Mouse (Mus musculus): ENCODE data around the gene Eme1. TPM values are rescaled to one million over a fixed set of nuclear protein-coding genes. Genes with fewer than 3 reads are reported as not detected.
A peak's percentile ranks its signal among the peaks of the same experiment; 100 is the strongest.

Eme1 gene
- polyA plus RNA-seq, 2 experiments, result 13.0 to 15.4 TPM

- no peak overlapping the region for H3K4me3 ChIP-seq (ENCODE audit: insufficient read depth in 1 of 2, low read depth in 2 of 2, low read length in 2 of 2)
- WGBS (ENCODE audit: insufficient replicate concordance), result 68% methylated on average over 7 of the region's 7 CpGs
- ATAC-seq (ENCODE audit: insufficient read depth) (no peak), DNase-seq (ENCODE audit: low read depth in 3 of 3, low spot score in 3 of 3) (no peak)
- no peaks in the 10 kb centered on the region for H3K27me3 ChIP-seq (ENCODE audit: control insufficient read depth, insufficient read depth, low read length)
- TF ChIP-seq CTCF (IDR thresholded peaks at IDR 0.05; ENCODE audit: low read depth), result no peak
- no peak for TF ChIP-seq EP300 (IDR thresholded peaks at IDR 0.05; ENCODE audit: low read depth)
- H3K4me2 ChIP-seq (ENCODE audit: low read depth), result no peak overlapping the region
- no peaks in the 10 kb centered on the region for H3K9me3 ChIP-seq (ENCODE audit: control insufficient read depth, low read length)
- no peak overlapping the region for H3K27ac ChIP-seq
- H3K9ac ChIP-seq (replicated peaks), result no peak overlapping the region
- no peaks in the 10 kb centered on the region for H3K36me3 ChIP-seq (replicated peaks; ENCODE audit: control insufficient read depth, insufficient read depth, low read depth)
- H3K4me1 ChIP-seq (replicated peaks; ENCODE audit: control insufficient read depth in 2 of 2, insufficient read depth in 2 of 2, low read length in 1 of 2), result peaks cover 0 to 2% of the 10 kb centered on the region in 2 experiments; a peak in 1 of 4 replicates
These were observed 28.7 kb upstream of the Eme1 start for GRCm38 (mm10) chr11:94682427-94682826.

GRCm38 (mm10) chr11:94681640-94682039 lies 27.9 kb upstream of the Eme1 start:
- no peaks in the 10 kb centered on the region for H3K9me3 ChIP-seq (ENCODE audit: control insufficient read depth, low read length)
- H3K4me2 ChIP-seq (ENCODE audit: low read depth), result no peak overlapping the region
- peaks cover 0 to 2% of the 10 kb centered on the region in 2 experiments; a peak in 1 of 4 replicates for H3K4me1 ChIP-seq (replicated peaks; ENCODE audit: control insufficient read depth in 2 of 2, insufficient read depth in 2 of 2, low read length in 1 of 2)
- ATAC-seq (ENCODE audit: insufficient read depth) (no peak), DNase-seq (ENCODE audit: low read depth in 3 of 3, low spot score in 3 of 3) (no peak)
- H3K27ac ChIP-seq, result no peak overlapping the region
- no peak for TF ChIP-seq EP300 (IDR thresholded peaks at IDR 0.05; ENCODE audit: low read depth)
- 65% methylated on average over 4 of the region's 4 CpGs for WGBS (ENCODE audit: insufficient replicate concordance)
- H3K9ac ChIP-seq (replicated peaks), result no peak overlapping the region
- H3K27me3 ChIP-seq (ENCODE audit: control insufficient read depth, insufficient read depth, low read length), result no peaks in the 10 kb centered on the region
- H3K4me3 ChIP-seq (ENCODE audit: insufficient read depth in 1 of 2, low read depth in 2 of 2, low read length in 2 of 2), result no peak overlapping the region
- H3K36me3 ChIP-seq (replicated peaks; ENCODE audit: control insufficient read depth, insufficient read depth, low read depth), result no peaks in the 10 kb centered on the region

DNA sequence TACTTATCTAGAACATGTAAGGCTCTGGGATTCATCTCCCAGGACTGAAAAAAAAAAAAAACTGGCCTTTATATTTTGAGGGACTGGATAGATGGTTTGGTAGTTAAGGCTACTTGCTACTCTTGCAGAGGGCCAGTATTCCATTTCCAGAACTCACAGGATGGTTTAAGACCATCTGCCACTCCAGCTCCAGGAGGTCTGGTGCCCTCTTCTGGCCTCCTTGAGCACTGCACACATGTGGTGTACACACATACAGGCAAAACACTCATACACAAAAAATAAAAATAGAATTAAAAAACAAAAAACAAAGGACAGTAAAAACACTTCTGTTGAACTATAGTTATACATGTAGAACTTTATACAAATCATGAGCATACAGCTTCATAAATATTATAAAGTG lies 26.9 kb upstream of the Eme1 start:
- Histone ChIP-seq H3K4me3 (ENCODE audit: insufficient read depth in 1 of 2, low read depth in 2 of 2, low read length in 2 of 2) (no peak overlapping the region), H3K4me2 (ENCODE audit: low read depth) (no peak overlapping the region), H3K9me3 (ENCODE audit: control insufficient read depth, low read length) (no peaks in the 10 kb centered on the region), H3K36me3 (replicated peaks; ENCODE audit: control insufficient read depth, insufficient read depth, low read depth) (no peaks in the 10 kb centered on the region), H3K27ac (no peak overlapping the region), H3K27me3 (ENCODE audit: control insufficient read depth, insufficient read depth, low read length) (no peaks in the 10 kb centered on the region), H3K4me1 (replicated peaks; ENCODE audit: control insufficient read depth in 2 of 2, insufficient read depth in 2 of 2, low read length in 1 of 2) (peaks cover 0 to 8% of the 10 kb centered on the region in 2 experiments; a peak in 2 of 4 replicates), H3K9ac (replicated peaks) (no peak overlapping the region)
- no peak for ATAC-seq (ENCODE audit: insufficient read depth)
- DNase-seq (ENCODE audit: low read depth in 3 of 3, low spot score in 3 of 3), result no peak
- peak; percentile 42 for TF ChIP-seq CTCF (IDR thresholded peaks at IDR 0.05; ENCODE audit: low read depth)
- no peak for TF ChIP-seq EP300 (IDR thresholded peaks at IDR 0.05; ENCODE audit: low read depth)

- no peak for DNase-seq (ENCODE audit: low read depth in 3 of 3, low spot score in 3 of 3)
- H3K4me2 ChIP-seq (ENCODE audit: low read depth), result peak overlapping the region; percentile 78
- H3K27ac ChIP-seq, result no peak overlapping the region
- WGBS (ENCODE audit: insufficient replicate concordance), result 31% methylated on average over 15 of the region's 15 CpGs
- ATAC-seq (ENCODE audit: insufficient read depth), result peak; percentile 17; the same call in 1 of the 2 replicates
- no peaks in the 10 kb centered on the region for H3K9me3 ChIP-seq (ENCODE audit: control insufficient read depth, low read length)
- peaks cover 0 to 8% of the 10 kb centered on the region in 2 experiments; a peak in 2 of 4 replicates for H3K4me1 ChIP-seq (replicated peaks; ENCODE audit: control insufficient read depth in 2 of 2, insufficient read depth in 2 of 2, low read length in 1 of 2)
- TF ChIP-seq CTCF (IDR thresholded peaks at IDR 0.05; ENCODE audit: low read depth), result no peak
- TF ChIP-seq EP300 (IDR thresholded peaks at IDR 0.05; ENCODE audit: low read depth), result no peak
- H3K9ac ChIP-seq (replicated peaks), result no peak overlapping the region
- H3K36me3 ChIP-seq (replicated peaks; ENCODE audit: control insufficient read depth, insufficient read depth, low read depth), result no peaks in the 10 kb centered on the region
- H3K4me3 ChIP-seq (ENCODE audit: insufficient read depth in 1 of 2, low read depth in 2 of 2, low read length in 2 of 2), result peak overlapping the region; percentile 41 to 78
- no peaks in the 10 kb centered on the region for H3K27me3 ChIP-seq (ENCODE audit: control insufficient read depth, insufficient read depth, low read length)
These were observed 23.9 kb upstream of the Eme1 start for GRCm38 (mm10) chr11:94677607-94678145.

GRCm38 (mm10) chr11:94676754-94677606 lies 23.2 kb upstream of the Eme1 start, which contains the start of gene Xylt2:
Gene Xylt2 (minus strand): TSS chr11:94677515.
- WGBS (ENCODE audit: insufficient replicate concordance), result under 1% methylated on average over 82 of the region's 82 CpGs
- H3K27ac ChIP-seq, result no peak within 1 kb of the TSS
- no peaks in the 10 kb centered on the region for H3K36me3 ChIP-seq (replicated peaks; ENCODE audit: control insufficient read depth, insufficient read depth, low read depth)
- H3K4me3 ChIP-seq (ENCODE audit: insufficient read depth in 1 of 2, low read depth in 2 of 2, low read length in 2 of 2), result peak within 1 kb of the TSS; percentile 78 to 80
- peaks cover 0 to 7% of the 10 kb centered on the region in 2 experiments; a peak in 2 of 4 replicates for H3K4me1 ChIP-seq (replicated peaks; ENCODE audit: control insufficient read depth in 2 of 2, insufficient read depth in 2 of 2, low read length in 1 of 2)
- H3K4me2 ChIP-seq (ENCODE audit: low read depth), result peak within 1 kb of the TSS; percentile 78
- peak; percentile 71 to 75 (median 74) for DNase-seq (ENCODE audit: low read depth in 3 of 3, low spot score in 3 of 3)
- TF ChIP-seq CTCF (IDR thresholded peaks at IDR 0.05; ENCODE audit: low read depth) (no peak), EP300 (IDR thresholded peaks at IDR 0.05; ENCODE audit: low read depth) (no peak)
- H3K9ac ChIP-seq (replicated peaks), result peak within 1 kb of the TSS; percentile 78
- H3K9me3 ChIP-seq (ENCODE audit: control insufficient read depth, low read length), result no peaks in the 10 kb centered on the region
- no peaks in the 10 kb centered on the region for H3K27me3 ChIP-seq (ENCODE audit: control insufficient read depth, insufficient read depth, low read length)
- peak; percentile 94 for ATAC-seq (ENCODE audit: insufficient read depth)

Measured in liver, embryonic 14.5 days (tissue).